Mouse (Mus musculus) kidney, embryonic 15.5 days (tissue): ENCODE measurements at regions not wholly inside any gene's neighbourhood (a gene's known extent, or its start where the extent isn't known, plus 50 kb on each side); places are given as distances from the start of the nearest gene placed in this dataset.
A peak's percentile ranks its signal among the peaks of the same experiment; 100 is the strongest.

Source experiments
- ATAC-seq: fragments of 200-750 bp; cut with Nextera tagmentation; replicated peaks from 2 replicates; pipeline ENCODE4 v1.8.0; 2017; ENCODE audit warnings: moderate TSS enrichment; ENCODE audit not compliant: low FRiP score
- H3K27ac ChIP-seq: fragments of 300-500 bp; sonication (generic); 2 replicates; pipeline ENCODE4 v1.5.1; 2015; ENCODE audit warnings: mild to moderate bottlenecking, inconsistent platforms
- H3K27me3 ChIP-seq: fragments of 300-500 bp; sonication (generic); 2 replicates; pipeline ENCODE4 v1.6.1; 2015; ENCODE audit warnings: inconsistent platforms
- H3K36me3 ChIP-seq: fragments of 300-500 bp; sonication (generic); 2 replicates; pipeline ENCODE4 v1.6.1; 2015; ENCODE audit warnings: inconsistent platforms
- H3K4me1 ChIP-seq: fragments of 300-500 bp; sonication (generic); 2 replicates; pipeline ENCODE4 v1.6.1; 2015; ENCODE audit warnings: inconsistent platforms
- H3K4me2 ChIP-seq: fragments of 300-500 bp; sonication (generic); 2 replicates; pipeline ENCODE4 v1.6.1; 2015; ENCODE audit warnings: moderate library complexity, mild to moderate bottlenecking, inconsistent platforms
- H3K4me3 ChIP-seq: fragments of 300-500 bp; sonication (generic); replicated peaks from 2 replicates; pipeline ENCODE4 v1.5.1; 2015; ENCODE audit warnings: mild to moderate bottlenecking, inconsistent platforms
- H3K9ac ChIP-seq: fragments of 300-500 bp; sonication (generic); 2 replicates; pipeline ENCODE4 v1.6.1; 2015; ENCODE audit warnings: mild to moderate bottlenecking, inconsistent platforms
- H3K9me3 ChIP-seq: fragments of 300-500 bp; sonication (generic); replicated peaks from 2 replicates; pipeline ENCODE4 v1.6.1; 2016; ENCODE audit warnings: inconsistent platforms
- WGBS: fragments of 180-500 bp; shearing (Covaris S2); methylation state at CpG from one replicate; pipeline ENCODE4 v1.1.7; 2015; ENCODE audit warnings: mixed read lengths; 5-methylcytosine and 5-hydroxymethylcytosine counted together

DNA sequence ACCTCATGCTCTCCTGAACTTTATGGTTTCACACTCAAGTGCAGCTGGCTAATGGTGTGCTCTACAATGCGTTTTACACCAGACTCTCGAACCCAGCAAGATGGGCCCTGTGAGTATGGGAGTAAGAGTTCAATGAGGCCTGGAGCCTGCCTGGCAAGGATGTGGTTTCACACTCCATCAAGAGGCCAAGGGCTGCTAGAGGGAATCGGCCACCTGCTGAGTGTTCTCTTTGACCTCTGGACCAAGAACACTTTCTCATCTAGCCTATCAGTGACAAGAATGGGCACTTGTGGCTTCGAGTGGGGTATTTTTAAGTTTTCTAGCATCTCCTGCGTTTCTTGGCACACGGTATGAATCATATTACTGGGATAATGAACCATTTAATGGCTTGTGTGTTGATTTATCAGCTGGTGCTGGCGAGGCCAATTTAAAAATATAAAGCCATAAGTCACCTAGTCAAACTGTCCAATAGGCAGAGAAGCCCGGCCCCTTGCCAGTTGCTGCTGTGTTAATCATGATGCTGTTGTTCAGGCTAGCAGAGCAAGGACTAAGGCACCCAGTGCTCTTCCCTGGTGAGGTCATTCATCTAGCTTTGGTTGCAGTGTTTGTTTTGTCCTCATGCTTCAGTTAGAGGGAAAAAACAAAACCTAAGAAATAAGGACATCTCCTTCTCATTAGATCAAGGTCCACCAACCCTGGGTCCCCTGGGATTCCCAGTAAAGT is 157.7 kb downstream of the Zfp619 start:
- Histone ChIP-seq H3K27me3 (no peaks in the 10 kb centered on the region), H3K9ac (no peak overlapping the region), H3K36me3 (no peaks in the 10 kb centered on the region), H3K4me2 (no peak overlapping the region), H3K4me3 (no peak overlapping the region), H3K4me1 (no peaks in the 10 kb centered on the region), H3K9me3 (no peaks in the 10 kb centered on the region), H3K27ac (no peak overlapping the region)
- peak; percentile 60; the same call in 1 of the 2 replicates for ATAC-seq
- 31% methylated on average over 8 of the region's 8 CpGs for WGBS

DNA sequence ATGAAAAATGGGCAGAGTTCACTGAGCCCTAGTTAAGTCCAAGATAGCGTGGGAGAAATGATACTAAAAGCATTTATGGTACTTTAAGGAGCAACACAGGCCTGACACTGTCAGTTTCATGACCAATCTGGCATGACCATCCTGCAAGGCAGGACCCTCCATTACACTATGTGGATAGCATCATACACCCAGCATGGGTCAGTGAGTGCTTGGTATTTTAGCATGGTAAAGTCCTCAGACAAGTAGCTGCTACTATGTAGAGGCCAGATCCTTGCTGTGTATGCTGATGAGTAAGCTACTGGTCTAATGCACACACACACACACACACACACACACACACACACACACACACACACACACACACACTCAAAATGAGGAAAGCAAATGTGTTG is 158.3 kb downstream of the Zfp619 start:
- 44% methylated on average over 1 of the region's 1 CpGs for WGBS
- H3K4me2 ChIP-seq, result no peak overlapping the region
- H3K27ac ChIP-seq, result no peak overlapping the region
- no peaks in the 10 kb centered on the region for H3K9me3 ChIP-seq
- H3K9ac ChIP-seq, result no peak overlapping the region
- H3K4me3 ChIP-seq, result no peak overlapping the region
- H3K27me3 ChIP-seq, result no peaks in the 10 kb centered on the region
- ATAC-seq, result no peak
- H3K36me3 ChIP-seq, result no peaks in the 10 kb centered on the region
- no peaks in the 10 kb centered on the region for H3K4me1 ChIP-seq

DNA sequence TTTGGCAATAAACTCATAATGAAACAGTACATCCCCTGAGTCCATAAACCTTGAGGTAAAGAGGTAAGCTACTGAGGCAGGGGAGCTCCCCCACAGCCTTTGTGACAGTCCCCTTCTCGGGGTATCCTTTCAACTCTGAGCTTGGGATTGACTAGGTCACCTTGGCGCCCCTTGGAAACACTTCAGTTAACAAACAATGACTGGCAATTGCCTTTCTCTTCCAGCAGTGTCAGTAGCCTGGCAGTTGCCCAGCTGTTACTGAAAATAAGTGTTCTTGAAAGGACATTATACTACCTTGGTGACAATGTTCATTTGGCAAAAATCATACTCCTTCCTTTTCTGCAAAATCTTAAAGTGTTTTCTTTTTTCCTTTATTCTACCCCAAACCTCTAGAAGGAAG is 162.8 kb downstream of the Zfp619 start:
- H3K36me3 ChIP-seq, result no peaks in the 10 kb centered on the region

DNA sequence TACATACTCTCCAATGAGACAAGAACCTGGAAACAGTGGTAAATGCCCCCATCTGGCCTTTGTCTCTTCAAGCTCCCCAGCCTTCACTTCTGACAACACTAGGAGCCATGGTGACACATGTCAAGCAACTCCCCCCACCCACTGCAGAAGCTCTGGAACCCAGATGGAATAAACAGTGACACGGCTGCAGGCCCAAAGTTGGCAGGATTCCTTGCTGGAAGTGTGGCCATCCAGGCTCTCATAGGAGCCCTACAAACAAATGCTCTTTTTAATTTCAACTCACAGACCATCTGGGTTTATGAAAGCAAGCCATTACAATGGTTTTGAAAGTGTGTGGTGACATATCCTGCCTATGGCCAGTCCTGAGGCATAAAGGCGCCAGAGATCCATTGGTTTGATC is 179.0 kb downstream of the Zfp619 start:
- WGBS, result 82% methylated on average over 2 of the region's 2 CpGs
- H3K27ac ChIP-seq, result no peak overlapping the region

More for the DNA sequence above, 162.8 kb downstream of the Zfp619 start:
- no peak overlapping the region for H3K4me2 ChIP-seq
- H3K4me3 ChIP-seq, result no peak overlapping the region
- H3K9ac ChIP-seq, result no peak overlapping the region
- no peaks in the 10 kb centered on the region for H3K9me3 ChIP-seq
- WGBS, result 29% methylated on average over 2 of the region's 2 CpGs
- no peak for ATAC-seq
- H3K27ac ChIP-seq, result no peak overlapping the region
- no peaks in the 10 kb centered on the region for H3K27me3 ChIP-seq
- H3K4me1 ChIP-seq, result no peaks in the 10 kb centered on the region

DNA sequence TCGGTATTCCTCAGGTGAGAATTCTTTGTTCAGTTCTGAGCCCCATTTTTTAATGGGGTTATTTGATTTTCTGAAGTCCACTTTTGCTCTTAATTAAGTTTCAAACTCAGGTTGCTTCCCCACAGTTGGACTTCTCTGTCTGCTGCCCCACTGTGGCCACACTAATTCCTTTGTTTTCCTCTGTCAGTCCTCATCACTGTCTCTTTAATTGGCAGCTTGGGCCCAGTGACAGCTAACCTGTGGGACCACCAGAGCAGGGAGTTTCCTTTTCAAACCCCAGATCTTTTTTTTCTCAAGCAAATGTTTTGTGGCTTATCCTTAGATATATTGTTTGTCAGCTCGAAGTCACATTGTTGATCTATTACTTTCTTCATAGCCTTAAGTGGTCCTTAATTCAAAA is 183.9 kb downstream of the Zfp619 start:
- no peaks in the 10 kb centered on the region for H3K9me3 ChIP-seq
- no peaks in the 10 kb centered on the region for H3K27me3 ChIP-seq
- ATAC-seq, result no peak
- no peaks in the 10 kb centered on the region for H3K36me3 ChIP-seq
- no peak overlapping the region for H3K4me2 ChIP-seq
- no peak overlapping the region for H3K4me3 ChIP-seq
- no peaks in the 10 kb centered on the region for H3K4me1 ChIP-seq
- 61% methylated on average over 2 of the region's 2 CpGs for WGBS
- no peak overlapping the region for H3K9ac ChIP-seq
- no peak overlapping the region for H3K27ac ChIP-seq

More for the DNA sequence above, 179.0 kb downstream of the Zfp619 start:
- Histone ChIP-seq H3K4me3 (no peak overlapping the region), H3K36me3 (no peaks in the 10 kb centered on the region), H3K4me2 (no peak overlapping the region), H3K9ac (no peak overlapping the region), H3K4me1 (no peaks in the 10 kb centered on the region), H3K9me3 (no peaks in the 10 kb centered on the region), H3K27me3 (no peaks in the 10 kb centered on the region)
- no peak for ATAC-seq

DNA sequence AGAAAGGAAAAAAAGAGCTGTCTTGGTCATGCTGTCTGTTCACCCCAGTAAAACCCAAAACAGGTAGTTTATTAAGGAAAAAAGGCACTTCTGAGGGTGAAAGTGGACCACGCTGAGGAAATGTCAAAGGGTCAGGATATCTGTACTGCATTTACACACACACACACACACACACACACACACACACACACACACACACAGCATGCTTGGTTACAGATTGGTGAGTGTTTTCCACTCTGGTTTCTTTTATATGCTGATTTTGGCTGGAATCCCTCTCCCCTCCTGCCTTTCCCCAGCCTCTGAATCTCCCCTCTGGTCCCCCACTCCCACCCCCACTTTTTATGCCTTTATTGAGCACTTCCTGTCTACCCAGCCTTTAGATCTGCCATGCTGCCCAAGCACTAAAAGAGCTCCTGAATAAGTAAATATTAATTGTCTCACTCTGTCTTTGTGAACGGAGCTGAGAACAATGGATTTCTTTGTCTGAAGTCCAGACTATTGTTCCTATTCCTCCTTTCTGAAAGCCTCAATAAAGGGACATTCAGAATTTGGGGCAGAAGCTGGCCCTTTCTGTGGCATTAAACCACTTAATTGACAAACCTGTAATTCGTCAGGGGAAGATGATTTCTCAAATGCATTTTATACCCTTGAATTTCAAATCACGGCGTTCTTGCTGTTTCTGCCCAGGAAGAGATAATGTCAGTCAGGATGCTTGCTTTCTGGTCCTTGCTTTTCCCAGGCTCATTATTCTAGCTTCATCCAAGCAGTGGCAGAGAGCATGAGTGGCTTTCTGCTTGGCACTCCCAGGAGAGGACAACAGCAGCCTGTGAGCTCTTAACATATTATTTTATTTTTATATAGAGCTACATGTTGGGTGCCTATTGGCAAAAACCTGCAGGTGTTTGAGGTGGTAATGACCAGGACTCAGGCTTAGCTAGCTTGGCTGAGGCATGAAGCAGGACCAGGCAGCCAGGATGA is 187.8 kb downstream of the Zfp619 start:
- no peaks in the 10 kb centered on the region for H3K4me1 ChIP-seq
- no peak overlapping the region for H3K9ac ChIP-seq
- no peak overlapping the region for H3K4me2 ChIP-seq
- ATAC-seq, result no peak
- H3K4me3 ChIP-seq, result no peak overlapping the region
- 18% methylated on average over 5 of the region's 5 CpGs for WGBS
- H3K9me3 ChIP-seq, result no peaks in the 10 kb centered on the region
- no peaks in the 10 kb centered on the region for H3K27me3 ChIP-seq
- H3K27ac ChIP-seq, result no peak overlapping the region
- no peaks in the 10 kb centered on the region for H3K36me3 ChIP-seq

DNA sequence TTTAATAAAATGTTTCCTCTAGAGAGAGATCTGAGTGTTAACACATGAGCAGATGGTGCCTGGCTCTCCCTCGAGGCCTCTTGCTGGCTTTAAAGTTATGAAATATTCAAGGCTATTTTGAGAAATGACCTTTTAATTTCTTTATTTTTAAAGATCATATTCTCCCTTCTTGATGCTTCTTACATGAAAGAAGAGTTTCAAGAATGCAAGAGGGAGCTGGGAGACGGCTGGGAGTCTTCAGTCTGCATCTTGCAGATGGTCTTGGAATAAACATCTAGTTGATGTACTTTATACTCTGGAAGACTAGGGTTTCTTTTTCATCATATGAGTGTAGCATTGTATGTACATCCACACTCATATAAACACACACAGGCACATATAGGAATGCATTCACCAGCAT is 189.0 kb downstream of the Zfp619 start:
- no peak overlapping the region for H3K27ac ChIP-seq
- no peaks in the 10 kb centered on the region for H3K4me1 ChIP-seq
- H3K9me3 ChIP-seq, result no peaks in the 10 kb centered on the region
- no peaks in the 10 kb centered on the region for H3K36me3 ChIP-seq
- no peak overlapping the region for H3K4me3 ChIP-seq
- no peak overlapping the region for H3K4me2 ChIP-seq
- no peaks in the 10 kb centered on the region for H3K27me3 ChIP-seq
- no peak overlapping the region for H3K9ac ChIP-seq
- 67% methylated on average over 2 of the region's 2 CpGs for WGBS
- no peak for ATAC-seq

DNA sequence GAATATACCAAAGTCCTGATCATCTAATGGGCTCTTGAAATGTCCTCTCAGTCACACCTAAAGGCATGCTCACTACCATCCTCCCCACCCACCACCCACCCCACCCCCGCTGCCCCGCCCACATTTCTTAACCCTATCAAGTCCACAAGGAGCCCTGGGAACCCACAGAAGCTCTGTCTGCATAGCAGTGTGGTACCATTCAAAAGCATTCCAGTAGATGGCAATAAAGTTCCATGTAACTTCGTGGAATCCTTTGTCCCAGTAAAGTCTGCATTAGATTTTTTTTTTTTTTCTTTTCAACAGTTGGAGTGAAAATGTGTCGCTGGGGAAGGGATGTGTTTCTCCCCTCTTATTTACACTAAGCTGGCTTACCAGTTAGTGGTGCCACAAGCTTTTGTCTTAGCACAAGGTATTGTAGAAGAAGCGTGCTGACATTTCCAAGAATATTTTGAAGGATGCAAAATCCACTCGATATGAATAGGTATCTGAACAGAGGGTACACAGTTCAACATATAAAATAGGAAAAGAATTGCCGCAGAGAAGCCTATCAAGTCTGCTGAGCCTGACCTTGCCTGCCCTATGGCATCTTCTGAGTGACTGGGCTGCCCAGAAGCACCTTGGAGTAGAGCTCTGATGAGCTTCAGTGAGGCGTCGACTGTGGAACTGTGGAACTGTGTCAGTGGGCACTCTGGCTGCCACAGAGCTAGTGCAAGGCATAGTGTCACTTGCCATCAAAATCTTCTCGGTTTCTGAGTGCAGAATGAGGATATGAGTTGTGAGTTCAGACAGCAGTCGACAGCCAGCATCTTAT is 199.0 kb downstream of the Zfp619 start:
- 0 out of 2 replicates have a peak, but pooled peaks cover 4% of the 10 kb centered on the region for H3K4me1 ChIP-seq
- H3K27me3 ChIP-seq, result no peaks in the 10 kb centered on the region
- H3K36me3 ChIP-seq, result no peaks in the 10 kb centered on the region
- H3K27ac ChIP-seq, result no peak overlapping the region
- ATAC-seq, result peak; percentile 76; the same call in 1 of the 2 replicates
- H3K4me3 ChIP-seq, result no peak overlapping the region
- H3K4me2 ChIP-seq, result no peak overlapping the region
- H3K9ac ChIP-seq, result no peak overlapping the region
- H3K9me3 ChIP-seq, result no peaks in the 10 kb centered on the region
- 22% methylated on average over 11 of the region's 11 CpGs for WGBS

DNA sequence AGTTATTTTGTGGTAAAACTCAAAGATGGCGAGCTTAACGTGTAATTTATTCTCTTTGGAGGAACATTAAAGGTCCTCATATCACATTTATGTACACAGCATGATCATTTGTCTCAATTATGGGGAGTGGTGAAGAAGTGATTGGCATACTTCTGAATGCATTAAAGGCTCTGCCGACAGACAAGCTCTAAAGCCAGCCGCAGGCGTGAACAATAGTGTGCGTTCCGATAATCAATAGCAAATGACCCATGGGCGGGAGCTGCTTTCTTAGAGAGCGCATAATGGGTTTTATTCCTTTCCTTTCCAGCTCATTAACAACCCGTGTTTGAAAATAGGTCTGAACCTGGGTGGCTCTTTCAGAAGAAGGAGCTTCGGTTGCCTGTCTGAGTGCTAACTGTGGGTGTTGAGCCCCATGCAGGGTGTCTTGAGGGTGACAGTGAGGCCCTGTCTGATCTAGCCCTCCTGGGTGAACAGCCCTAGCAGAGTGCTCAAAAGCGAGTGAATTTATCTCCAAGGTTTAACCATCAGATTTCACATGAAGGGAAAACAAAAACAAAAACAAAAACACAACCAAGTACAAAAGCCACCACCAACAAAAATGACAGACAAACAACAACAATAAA is 210.5 kb downstream of the Zfp619 start:
- no peak overlapping the region for H3K27ac ChIP-seq
- H3K9me3 ChIP-seq, result no peaks in the 10 kb centered on the region
- ATAC-seq, result no peak
- no peaks in the 10 kb centered on the region for H3K27me3 ChIP-seq
- WGBS, result 70% methylated on average over 12 of the region's 12 CpGs
- H3K4me2 ChIP-seq, result no peak overlapping the region
- no peaks in the 10 kb centered on the region for H3K4me1 ChIP-seq
- H3K36me3 ChIP-seq, result no peaks in the 10 kb centered on the region
- H3K9ac ChIP-seq, result no peak overlapping the region
- H3K4me3 ChIP-seq, result no peak overlapping the region

DNA sequence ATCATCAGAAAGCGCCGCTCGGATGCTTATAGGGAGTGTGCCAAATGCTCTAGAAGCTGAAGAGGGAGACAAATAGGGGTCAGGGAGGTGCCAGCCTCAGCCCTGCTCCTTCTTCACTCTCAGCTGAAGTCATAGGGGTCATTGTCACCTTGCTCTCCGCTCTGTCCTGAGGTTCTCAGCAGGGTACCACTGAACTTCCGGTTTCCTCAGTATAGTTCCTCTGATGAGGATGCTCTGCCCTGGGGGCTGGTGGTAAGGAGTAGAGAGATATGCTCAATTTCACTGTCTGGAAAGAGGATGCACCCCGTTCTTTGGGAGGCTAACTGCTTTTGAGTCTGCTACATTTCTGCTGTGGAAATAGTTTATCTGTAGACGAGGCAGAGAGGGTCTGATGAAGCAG is 211.4 kb downstream of the Zfp619 start:
- WGBS, result 73% methylated on average over 7 of the region's 7 CpGs
- Histone ChIP-seq H3K4me1 (no peaks in the 10 kb centered on the region), H3K36me3 (no peaks in the 10 kb centered on the region), H3K4me2 (no peak overlapping the region), H3K9me3 (no peaks in the 10 kb centered on the region), H3K27ac (no peak overlapping the region), H3K4me3 (no peak overlapping the region), H3K27me3 (no peaks in the 10 kb centered on the region), H3K9ac (no peak overlapping the region)
- ATAC-seq, result no peak

DNA sequence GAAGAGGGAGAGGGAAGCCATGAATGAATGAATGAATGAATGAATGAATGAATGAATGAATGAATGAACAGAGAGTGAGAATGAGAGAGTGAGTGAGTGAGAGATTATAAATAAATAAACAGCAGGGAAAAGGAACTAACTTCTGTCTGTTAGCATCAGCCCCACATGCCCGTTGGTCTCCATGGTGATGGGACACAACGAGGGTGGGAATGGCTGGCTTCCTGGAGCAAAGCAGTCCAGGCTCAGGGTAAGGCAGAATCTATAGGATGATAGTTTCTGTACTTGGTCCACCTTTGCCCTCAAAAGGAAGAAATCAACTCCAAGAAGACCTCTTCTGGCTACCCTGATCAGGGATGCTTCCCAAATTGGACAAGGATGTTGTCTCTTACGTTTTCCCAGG is 212.2 kb downstream of the Zfp619 start:
- no peaks in the 10 kb centered on the region for H3K9me3 ChIP-seq
- no peak overlapping the region for H3K4me3 ChIP-seq
- 64% methylated on average over 3 of the region's 3 CpGs for WGBS
- no peaks in the 10 kb centered on the region for H3K4me1 ChIP-seq
- no peaks in the 10 kb centered on the region for H3K27me3 ChIP-seq
- no peak overlapping the region for H3K27ac ChIP-seq
- no peaks in the 10 kb centered on the region for H3K36me3 ChIP-seq
- no peak for ATAC-seq
- H3K4me2 ChIP-seq, result no peak overlapping the region
- H3K9ac ChIP-seq, result no peak overlapping the region
